Mouse (Mus musculus): ENCODE data around the gene Sema4f. TPM values are rescaled to one million over a fixed set of nuclear protein-coding genes. Genes with fewer than 3 reads are reported as not detected.

Gene Sema4f
- polyA plus RNA-seq, 1 experiment from 2014 or later = 0.53 TPM

DNA sequence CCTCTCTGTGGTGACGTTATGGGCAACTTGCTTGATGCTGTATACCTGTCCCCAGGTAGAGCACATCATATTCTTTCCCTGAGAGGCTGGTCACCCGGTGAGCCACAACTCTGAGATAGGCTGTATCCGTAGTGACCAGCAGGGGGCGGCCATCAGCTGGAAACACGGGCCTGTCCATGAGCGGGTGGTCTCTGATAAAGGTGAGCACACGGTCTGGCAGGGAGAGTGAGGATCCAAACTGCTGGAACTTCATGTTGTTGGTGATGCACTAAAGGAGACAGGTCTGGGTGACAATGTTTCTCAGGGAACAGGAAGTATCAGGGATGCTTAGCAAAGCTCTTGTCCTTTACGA is 21.8 kb downstream of the Sema4f start:
- Histone ChIP-seq H3K4me1 (ENCODE audit: control insufficient read depth, insufficient read depth, low read length) (no peaks in the 10 kb centered on the region), H3K9ac (ENCODE audit: low read length) (no peak overlapping the region), H3K27me3 (ENCODE audit: control insufficient read depth, insufficient read depth, low read length) (peaks cover 4% of the 10 kb centered on the region; the same call in 1 of the 2 replicates), H3K27ac (ENCODE audit: low read length) (no peak overlapping the region), H3K9me3 (replicated peaks; ENCODE audit: control insufficient read depth, low read length) (no peaks in the 10 kb centered on the region), H3K36me3 (ENCODE audit: control insufficient read depth, insufficient read depth) (no peaks in the 10 kb centered on the region), H3K4me2 (ENCODE audit: low read depth, low read length) (no peak overlapping the region), H3K4me3 (ENCODE audit: low read length) (no peak overlapping the region)
- 0 out of 2 replicates have a peak, but pooled peaks have one; percentile 7 for ATAC-seq (replicated peaks; ENCODE audit: extremely low read depth, insufficient read depth, low FRiP score)
- 16% methylated on average over 8 of the region's 8 CpGs for WGBS

DNA sequence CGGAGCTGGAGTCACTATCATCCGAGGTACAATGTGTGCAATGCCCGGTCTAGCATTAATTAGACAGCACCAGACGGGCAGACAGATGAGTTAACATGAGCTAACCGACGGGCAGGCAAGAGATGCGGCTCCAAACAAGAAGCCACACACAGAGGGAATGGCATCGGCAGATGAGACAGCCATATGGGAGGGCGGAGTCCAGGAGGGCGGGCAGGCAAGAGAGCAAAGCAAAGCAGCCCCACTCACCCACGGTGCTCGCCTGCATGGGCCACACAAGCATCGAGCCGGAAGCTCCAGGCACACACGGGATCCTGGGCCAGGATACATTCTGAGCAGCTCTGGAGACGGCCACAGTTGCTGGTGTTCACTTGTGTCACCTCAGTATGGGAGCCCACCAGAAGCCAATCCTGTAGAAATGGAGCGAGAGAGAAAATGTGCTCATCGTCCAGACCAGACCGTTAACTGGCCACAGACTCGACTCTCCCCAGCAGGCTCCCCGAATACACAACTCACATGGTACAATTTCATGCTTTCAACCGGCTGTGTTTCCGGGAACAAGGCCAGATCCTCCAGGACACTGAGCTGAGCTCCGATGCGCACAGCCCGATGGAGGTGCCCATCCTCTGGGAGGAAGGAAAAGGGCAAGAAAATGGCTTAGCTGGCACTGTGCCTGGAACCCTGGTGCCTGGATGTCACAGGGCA is 22.3 kb downstream of the Sema4f start:
- peaks cover 4% of the 10 kb centered on the region; the same call in 1 of the 2 replicates for H3K27me3 ChIP-seq (ENCODE audit: control insufficient read depth, insufficient read depth, low read length)
- H3K4me2 ChIP-seq (ENCODE audit: low read depth, low read length) = no peak overlapping the region
- no peak overlapping the region for H3K9ac ChIP-seq (ENCODE audit: low read length)
- H3K36me3 ChIP-seq (ENCODE audit: control insufficient read depth, insufficient read depth) = no peaks in the 10 kb centered on the region
- no peak for ATAC-seq (replicated peaks; ENCODE audit: extremely low read depth, insufficient read depth, low FRiP score)
- WGBS = 62% methylated on average over 26 of the region's 26 CpGs
- no peaks in the 10 kb centered on the region for H3K9me3 ChIP-seq (replicated peaks; ENCODE audit: control insufficient read depth, low read length)
- H3K4me1 ChIP-seq (ENCODE audit: control insufficient read depth, insufficient read depth, low read length) = no peaks in the 10 kb centered on the region
- H3K4me3 ChIP-seq (ENCODE audit: low read length) = no peak overlapping the region
- H3K27ac ChIP-seq (ENCODE audit: low read length) = no peak overlapping the region

DNA sequence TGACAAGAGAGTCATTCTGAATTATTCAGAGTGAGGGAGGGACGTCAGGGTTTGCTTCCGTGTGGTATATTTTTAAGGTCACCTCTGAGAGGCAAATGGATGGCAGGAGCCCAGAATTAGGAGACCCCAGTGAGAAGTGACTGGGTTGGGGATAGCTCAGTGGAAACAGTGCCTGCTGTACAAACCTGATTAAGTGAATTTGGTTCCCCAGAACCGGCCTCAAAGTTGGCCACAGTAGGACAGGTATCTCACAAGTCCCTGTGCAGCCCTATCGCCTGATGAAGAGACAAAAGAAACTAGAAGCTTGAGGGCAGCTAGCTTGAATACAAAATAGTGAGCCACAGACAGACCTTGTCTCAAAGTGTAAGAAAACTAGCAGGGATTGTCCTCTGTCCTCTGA is 23.1 kb downstream of the Sema4f start:
- ATAC-seq (replicated peaks; ENCODE audit: extremely low read depth, insufficient read depth, low FRiP score) = no peak
- Histone ChIP-seq H3K4me3 (ENCODE audit: low read length) (no peak overlapping the region), H3K9me3 (replicated peaks; ENCODE audit: control insufficient read depth, low read length) (no peaks in the 10 kb centered on the region), H3K4me2 (ENCODE audit: low read depth, low read length) (no peak overlapping the region), H3K27me3 (ENCODE audit: control insufficient read depth, insufficient read depth, low read length) (peaks cover 4% of the 10 kb centered on the region; the same call in 1 of the 2 replicates), H3K9ac (ENCODE audit: low read length) (no peak overlapping the region), H3K27ac (ENCODE audit: low read length) (no peak overlapping the region), H3K4me1 (ENCODE audit: control insufficient read depth, insufficient read depth, low read length) (no peaks in the 10 kb centered on the region), H3K36me3 (ENCODE audit: control insufficient read depth, insufficient read depth) (no peaks in the 10 kb centered on the region)
- WGBS = 72% methylated on average over 4 of the region's 4 CpGs

DNA sequence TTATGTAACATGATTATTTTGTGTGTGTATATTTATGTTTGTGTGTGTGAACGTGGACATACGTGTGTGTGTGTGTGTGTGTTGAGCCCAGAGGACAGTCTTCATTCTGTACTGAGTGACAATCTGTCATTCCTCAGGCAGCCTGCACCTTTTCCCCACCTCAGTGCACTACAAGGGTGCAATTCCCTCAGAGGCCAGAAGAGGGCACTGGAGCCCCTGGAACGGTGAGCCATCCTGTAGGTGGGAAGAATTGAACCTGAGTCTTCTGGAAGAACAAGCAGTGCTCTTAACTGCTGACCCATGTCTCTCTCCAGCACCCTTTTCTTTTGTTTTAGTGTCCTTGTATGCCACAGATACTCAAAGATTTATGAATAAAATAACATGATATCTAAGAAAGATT is 23.7 kb downstream of the Sema4f start:
- Histone ChIP-seq H3K9ac (ENCODE audit: low read length) (no peak overlapping the region), H3K4me3 (ENCODE audit: low read length) (no peak overlapping the region), H3K4me1 (ENCODE audit: control insufficient read depth, insufficient read depth, low read length) (no peaks in the 10 kb centered on the region), H3K36me3 (ENCODE audit: control insufficient read depth, insufficient read depth) (no peaks in the 10 kb centered on the region), H3K4me2 (ENCODE audit: low read depth, low read length) (no peak overlapping the region), H3K27me3 (ENCODE audit: control insufficient read depth, insufficient read depth, low read length) (peaks cover 4% of the 10 kb centered on the region; the same call in 1 of the 2 replicates), H3K27ac (ENCODE audit: low read length) (no peak overlapping the region), H3K9me3 (replicated peaks; ENCODE audit: control insufficient read depth, low read length) (no peaks in the 10 kb centered on the region)
- 15% methylated on average over 3 of the region's 3 CpGs for WGBS
- no peak for ATAC-seq (replicated peaks; ENCODE audit: extremely low read depth, insufficient read depth, low FRiP score)

DNA sequence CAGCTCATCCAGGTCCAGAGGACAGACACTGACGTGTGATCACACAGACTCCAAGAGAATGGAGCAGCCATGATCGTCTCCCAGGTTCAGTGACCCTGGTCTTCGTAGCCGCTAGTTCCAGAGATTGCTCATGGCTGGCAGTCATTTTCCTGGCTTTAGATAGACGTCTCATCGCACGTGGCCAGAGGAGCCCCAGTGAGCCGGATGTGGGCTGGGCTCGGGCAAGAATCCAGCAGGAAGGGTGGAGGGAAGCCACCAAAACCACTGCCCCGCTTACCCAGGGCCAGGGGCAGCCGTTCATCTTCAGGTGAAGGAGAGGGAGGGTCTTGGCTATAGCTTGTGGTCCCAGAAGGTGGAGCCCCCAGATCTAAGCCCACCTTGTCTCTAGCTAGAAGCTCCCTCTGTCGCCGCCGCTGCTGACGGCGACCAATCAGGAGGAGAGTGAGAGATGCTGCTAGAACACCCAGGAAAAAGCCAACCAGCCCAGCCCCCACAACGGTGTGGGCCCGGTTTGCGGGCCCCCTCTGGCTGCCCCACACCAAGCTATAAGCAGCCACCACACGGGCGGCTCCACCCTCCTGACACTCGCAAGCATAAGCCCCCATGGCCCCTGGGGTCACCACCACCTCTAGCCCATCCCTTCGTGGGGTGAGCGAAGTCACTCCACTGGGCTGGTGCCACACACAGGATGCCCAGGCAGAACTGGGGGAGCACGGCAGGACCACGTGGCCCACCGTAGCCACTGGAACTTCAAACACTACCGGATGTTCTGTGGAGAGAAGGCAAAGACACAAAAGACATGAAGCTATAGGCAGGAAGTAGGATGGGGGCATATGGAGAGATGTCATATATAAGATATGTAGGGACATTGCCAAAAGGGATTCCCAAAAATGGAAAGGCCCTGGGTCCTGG is 26.0 kb downstream of the Sema4f start:
- Histone ChIP-seq H3K9ac (ENCODE audit: low read length) (no peak overlapping the region), H3K4me3 (ENCODE audit: low read length) (no peak overlapping the region), H3K4me1 (ENCODE audit: control insufficient read depth, insufficient read depth, low read length) (no peaks in the 10 kb centered on the region), H3K27me3 (ENCODE audit: control insufficient read depth, insufficient read depth, low read length) (no peaks in the 10 kb centered on the region; the same call in 1 of the 2 replicates), H3K27ac (ENCODE audit: low read length) (no peak overlapping the region), H3K9me3 (replicated peaks; ENCODE audit: control insufficient read depth, low read length) (no peaks in the 10 kb centered on the region), H3K36me3 (ENCODE audit: control insufficient read depth, insufficient read depth) (no peaks in the 10 kb centered on the region), H3K4me2 (ENCODE audit: low read depth, low read length) (peak overlapping the region; percentile 11; the same call in 1 of the 2 replicates)
- ATAC-seq (replicated peaks; ENCODE audit: extremely low read depth, insufficient read depth, low FRiP score) = 0 out of 2 replicates have a peak, but pooled peaks have one; percentile 16
- WGBS = 71% methylated on average over 28 of the region's 28 CpGs

DNA sequence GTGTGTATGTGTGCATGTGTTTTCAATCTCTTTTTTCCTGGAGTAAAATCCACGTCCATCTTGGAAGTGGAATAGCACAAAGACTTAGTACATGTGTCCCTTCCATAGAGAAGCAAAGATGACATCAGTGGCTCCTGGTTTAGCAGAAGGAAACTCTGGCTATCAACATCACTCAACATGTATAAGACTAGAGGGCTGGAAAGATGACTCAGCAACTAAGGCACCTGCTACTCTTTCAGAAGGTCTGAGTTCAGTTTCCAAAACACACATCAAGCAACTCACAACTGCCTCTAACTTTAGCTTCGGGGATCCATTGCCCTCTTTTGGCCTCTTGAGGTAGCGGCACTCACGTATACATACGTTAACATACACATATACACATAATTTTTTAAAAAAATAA is 28.3 kb downstream of the Sema4f start:
- Histone ChIP-seq H3K4me3 (ENCODE audit: low read length) (no peak overlapping the region), H3K9me3 (replicated peaks; ENCODE audit: control insufficient read depth, low read length) (no peaks in the 10 kb centered on the region), H3K27ac (ENCODE audit: low read length) (no peak overlapping the region), H3K27me3 (ENCODE audit: control insufficient read depth, insufficient read depth, low read length) (no peaks in the 10 kb centered on the region), H3K4me1 (ENCODE audit: control insufficient read depth, insufficient read depth, low read length) (no peaks in the 10 kb centered on the region), H3K36me3 (ENCODE audit: control insufficient read depth, insufficient read depth) (no peaks in the 10 kb centered on the region), H3K4me2 (ENCODE audit: low read depth, low read length) (no peak overlapping the region), H3K9ac (ENCODE audit: low read length) (no peak overlapping the region)
- WGBS = 85% methylated on average over 5 of the region's 5 CpGs
- ATAC-seq (replicated peaks; ENCODE audit: extremely low read depth, insufficient read depth, low FRiP score) = no peak

DNA sequence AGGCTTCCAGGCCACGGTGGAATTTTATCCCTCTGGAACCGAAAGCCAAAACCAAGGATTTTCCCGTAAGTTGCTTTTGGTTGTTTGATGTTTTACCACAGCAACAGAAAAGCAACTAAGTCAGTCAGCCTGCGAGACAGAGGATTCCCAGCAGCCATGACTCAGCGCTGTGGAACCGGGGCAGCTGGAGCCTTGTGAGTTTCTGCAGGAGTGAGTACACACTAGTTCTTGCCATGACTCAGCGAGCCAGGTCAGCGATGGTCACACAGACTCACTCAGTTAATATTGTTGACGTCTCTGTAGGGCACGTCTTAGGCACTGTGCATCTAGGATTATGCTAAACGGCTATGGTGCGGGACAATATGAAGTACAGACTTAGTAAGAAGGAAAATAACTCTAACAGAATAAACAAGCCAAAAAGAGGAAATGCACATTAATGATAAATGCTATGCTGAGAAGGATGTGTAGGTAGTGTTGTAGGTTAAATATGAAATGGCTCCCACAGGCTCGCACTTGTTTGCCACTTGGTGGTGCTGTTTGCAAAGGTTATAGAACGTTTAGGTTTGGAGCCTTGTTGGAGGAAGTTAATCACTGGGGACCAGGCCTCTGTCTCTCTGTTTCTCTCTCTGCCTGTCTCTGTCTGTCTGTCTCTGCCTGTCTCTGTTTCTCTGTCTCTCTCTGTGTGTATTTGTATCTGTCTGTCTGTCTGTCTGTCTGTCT is 30.3 kb downstream of the Sema4f start:
- ATAC-seq (replicated peaks; ENCODE audit: extremely low read depth, insufficient read depth, low FRiP score) = no peak
- Histone ChIP-seq H3K4me2 (ENCODE audit: low read depth, low read length) (no peak overlapping the region), H3K4me1 (ENCODE audit: control insufficient read depth, insufficient read depth, low read length) (no peaks in the 10 kb centered on the region), H3K27ac (ENCODE audit: low read length) (no peak overlapping the region), H3K36me3 (ENCODE audit: control insufficient read depth, insufficient read depth) (no peaks in the 10 kb centered on the region), H3K27me3 (ENCODE audit: control insufficient read depth, insufficient read depth, low read length) (no peaks in the 10 kb centered on the region), H3K9ac (ENCODE audit: low read length) (no peak overlapping the region), H3K9me3 (replicated peaks; ENCODE audit: control insufficient read depth, low read length) (no peaks in the 10 kb centered on the region), H3K4me3 (ENCODE audit: low read length) (no peak overlapping the region)
- WGBS = 51% methylated on average over 14 of the region's 14 CpGs

DNA sequence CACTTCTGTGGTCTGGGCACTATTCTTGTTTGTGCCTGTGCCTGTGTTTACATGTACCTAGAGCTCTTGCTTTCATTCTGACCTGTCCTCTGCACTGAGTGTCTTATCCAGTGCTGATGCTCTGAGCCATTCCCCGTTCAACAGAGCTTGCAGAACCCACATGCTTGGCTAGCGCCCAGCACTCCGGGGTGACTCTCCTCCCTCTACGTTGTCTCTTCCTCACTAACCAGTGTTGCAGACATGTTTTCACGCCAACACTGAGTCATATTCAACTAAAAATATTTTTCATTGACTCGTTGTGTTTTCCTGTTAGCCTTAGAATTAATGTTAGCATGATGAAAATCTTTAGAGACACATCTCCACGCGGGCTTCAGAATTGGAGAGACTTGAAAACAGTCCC is 31.5 kb downstream of the Sema4f start:
- no peak overlapping the region for H3K9ac ChIP-seq (ENCODE audit: low read length)
- WGBS = 60% methylated on average over 8 of the region's 8 CpGs
- no peaks in the 10 kb centered on the region for H3K27me3 ChIP-seq (ENCODE audit: control insufficient read depth, insufficient read depth, low read length)
- H3K36me3 ChIP-seq (ENCODE audit: control insufficient read depth, insufficient read depth) = no peaks in the 10 kb centered on the region
- ATAC-seq (replicated peaks; ENCODE audit: extremely low read depth, insufficient read depth, low FRiP score) = no peak
- no peaks in the 10 kb centered on the region for H3K9me3 ChIP-seq (replicated peaks; ENCODE audit: control insufficient read depth, low read length)
- no peaks in the 10 kb centered on the region for H3K4me1 ChIP-seq (ENCODE audit: control insufficient read depth, insufficient read depth, low read length)
- H3K4me3 ChIP-seq (ENCODE audit: low read length) = no peak overlapping the region
- no peak overlapping the region for H3K4me2 ChIP-seq (ENCODE audit: low read depth, low read length)
- no peak overlapping the region for H3K27ac ChIP-seq (ENCODE audit: low read length)
